Mouse (Mus musculus) liver, embryonic 12.5 days (tissue): Measurements from ENCODE around the gene Clspn. TPM values are rescaled to one million over a fixed set of nuclear protein-coding genes. Genes with fewer than 3 reads are reported as not detected.

Experiments
- ATAC-seq: fragments of 200-750 bp; cut with Nextera tagmentation; 2 replicates; pipeline ENCODE4 v1.8.0; 2017; ENCODE audit warnings: moderate number of reproducible peaks, mild to moderate bottlenecking, moderate library complexity
- H3K27ac ChIP-seq: fragments of 300-500 bp; sonication (generic); 2 replicates; pipeline ENCODE4 v1.5.1; 2016; ENCODE audit warnings: mild to moderate bottlenecking
- H3K27me3 ChIP-seq: fragments of 300-500 bp; sonication (generic); replicated peaks from 2 replicates; pipeline ENCODE4 v1.6.1; 2016; ENCODE audit warnings: mild to moderate bottlenecking, moderate library complexity
- H3K36me3 ChIP-seq: fragments of 300-500 bp; sonication (generic); 2 replicates; pipeline ENCODE4 v1.6.1; 2016; ENCODE audit warnings: mild to moderate bottlenecking, moderate library complexity
- H3K4me1 ChIP-seq: fragments of 300-500 bp; sonication (generic); 2 replicates; pipeline ENCODE4 v1.6.1; 2016
- H3K4me2 ChIP-seq: fragments of 300-500 bp; sonication (generic); 2 replicates; pipeline ENCODE4 v1.6.1; 2016; ENCODE audit warnings: mild to moderate bottlenecking, moderate library complexity
- H3K4me3 ChIP-seq: fragments of 300-500 bp; sonication (generic); 2 replicates; pipeline ENCODE4 v1.5.1; 2016; ENCODE audit warnings: mild to moderate bottlenecking, moderate library complexity
- H3K9ac ChIP-seq: fragments of 300-500 bp; sonication (generic); 2 replicates; pipeline ENCODE4 v1.6.1; 2016; ENCODE audit warnings: mild to moderate bottlenecking, moderate library complexity
- H3K9me3 ChIP-seq: fragments of 300-500 bp; sonication (generic); replicated peaks from 2 replicates; pipeline ENCODE4 v1.6.1; 2016; ENCODE audit warnings: mild to moderate bottlenecking, moderate library complexity
- WGBS: fragments of 180-500 bp; shearing (Covaris S2); methylation state at CpG from one replicate; pipeline ENCODE4 v1.1.7; 2016; ENCODE audit not compliant: insufficient replicate concordance; 5-methylcytosine and 5-hydroxymethylcytosine counted together
- polyA plus RNA-seq: library from polyadenylated mRNA; unstranded; fragments of >200 nt; fragmentation: Nextera tagmentation; extraction: Ambion mirVana; gene quantifications from 2 replicates; pipeline ENCODE4 v1.2.1, GENCODE M21; 2016

Clspn gene
- polyA plus RNA-seq, 1 experiment from 2014 or later = 44.5 TPM

- no peak within 1 kb of the TSS for H3K27ac ChIP-seq
- peak; percentile 51 for ATAC-seq
- H3K4me2 ChIP-seq = peak within 1 kb of the TSS; percentile 80
- WGBS = 2% methylated on average over 48 of the region's 48 CpGs
- no peaks in the 10 kb centered on the region for H3K36me3 ChIP-seq
- H3K27me3 ChIP-seq = peaks cover 28% of the 10 kb centered on the region
- no peaks in the 10 kb centered on the region for H3K9me3 ChIP-seq
- H3K9ac ChIP-seq = peak within 1 kb of the TSS; percentile 59
- H3K4me3 ChIP-seq = peak within 1 kb of the TSS; percentile 59
- H3K4me1 ChIP-seq = peaks cover 4% of the 10 kb centered on the region; the same call in 1 of the 2 replicates
Observed at GRCm38 (mm10) chr4:126609606-126610181, 53.0 kb downstream of the Clspn start, which contains the start of gene 5730409E04Rik. TSS of gene 5730409E04Rik (plus strand) at chr4:126609818.

- Histone ChIP-seq H3K4me3 (no peak overlapping the region), H3K4me2 (no peak overlapping the region), H3K36me3 (no peaks in the 10 kb centered on the region), H3K9me3 (no peaks in the 10 kb centered on the region), H3K27ac (no peak overlapping the region), H3K4me1 (peaks cover 4% of the 10 kb centered on the region; the same call in 1 of the 2 replicates), H3K27me3 (peaks cover 28% of the 10 kb centered on the region), H3K9ac (no peak overlapping the region)
- ATAC-seq = no peak; the same call in 1 of the 2 replicates
- WGBS = 77% methylated on average over 17 of the region's 17 CpGs
Observed at GRCm38 (mm10) chr4:126611991-126612390, 55.3 kb downstream of the Clspn start.

GRCm38 (mm10) chr4:126616312-126616711, 59.6 kb downstream of the Clspn start:
- Histone ChIP-seq H3K4me3 (no peak overlapping the region), H3K36me3 (no peaks in the 10 kb centered on the region), H3K4me1 (no peaks in the 10 kb centered on the region), H3K27me3 (peaks cover 41% of the 10 kb centered on the region), H3K9me3 (no peaks in the 10 kb centered on the region), H3K4me2 (no peak overlapping the region), H3K27ac (no peak overlapping the region), H3K9ac (no peak overlapping the region)
- no peak for ATAC-seq
- WGBS = 57% methylated on average over 4 of the region's 4 CpGs

- WGBS = 11% methylated on average over 33 of the region's 33 CpGs
- Histone ChIP-seq H3K27ac (no peak overlapping the region), H3K4me3 (peak overlapping the region; percentile 9; the same call in 1 of the 2 replicates), H3K27me3 (peaks cover 47% of the 10 kb centered on the region), H3K36me3 (no peaks in the 10 kb centered on the region), H3K4me2 (peak overlapping the region; percentile 41), H3K9me3 (no peaks in the 10 kb centered on the region), H3K9ac (no peak overlapping the region), H3K4me1 (no peaks in the 10 kb centered on the region)
- no peak for ATAC-seq
Observed at GRCm38 (mm10) chr4:126619691-126620330, 63.1 kb downstream of the Clspn start.

- ATAC-seq = no peak
- no peaks in the 10 kb centered on the region for H3K36me3 ChIP-seq
- H3K9me3 ChIP-seq = no peaks in the 10 kb centered on the region
- H3K27me3 ChIP-seq = peaks cover 47% of the 10 kb centered on the region
- 25% methylated on average over 13 of the region's 13 CpGs for WGBS
- peak overlapping the region; percentile 9; the same call in 1 of the 2 replicates for H3K4me3 ChIP-seq
- no peak overlapping the region for H3K9ac ChIP-seq
- peak overlapping the region; percentile 41 for H3K4me2 ChIP-seq
- no peak overlapping the region for H3K27ac ChIP-seq
- H3K4me1 ChIP-seq = no peaks in the 10 kb centered on the region
Observed at GRCm38 (mm10) chr4:126620349-126620874, 63.7 kb downstream of the Clspn start.

GRCm38 (mm10) chr4:126627021-126627681, 70.4 kb downstream of the Clspn start:
- Histone ChIP-seq H3K4me3 (0 out of 2 replicates have a peak overlapping the region, but pooled peaks have one; percentile 5), H3K4me1 (peaks cover 8% of the 10 kb centered on the region; the same call in 1 of the 2 replicates), H3K27me3 (peaks cover 24% of the 10 kb centered on the region), H3K9me3 (no peaks in the 10 kb centered on the region), H3K4me2 (peak overlapping the region; percentile 49), H3K36me3 (no peaks in the 10 kb centered on the region), H3K9ac (peak overlapping the region; percentile 6; the same call in 1 of the 2 replicates), H3K27ac (no peak overlapping the region)
- 6% methylated on average over 23 of the region's 23 CpGs for WGBS
- ATAC-seq = no peak

- 36% methylated on average over 2 of the region's 2 CpGs for WGBS
- Histone ChIP-seq H3K36me3 (no peaks in the 10 kb centered on the region), H3K4me2 (no peak overlapping the region), H3K4me3 (no peak overlapping the region), H3K9ac (no peak overlapping the region), H3K9me3 (no peaks in the 10 kb centered on the region), H3K27me3 (peaks cover 32% of the 10 kb centered on the region), H3K27ac (no peak overlapping the region), H3K4me1 (peaks cover 5% of the 10 kb centered on the region; the same call in 1 of the 2 replicates)
- no peak for ATAC-seq
Observed at GRCm38 (mm10) chr4:126631922-126632321, 75.2 kb downstream of the Clspn start.

GRCm38 (mm10) chr4:126632668-126633067, 75.9 kb downstream of the Clspn start:
- no peaks in the 10 kb centered on the region for H3K4me1 ChIP-seq
- no peak for ATAC-seq
- no peaks in the 10 kb centered on the region for H3K36me3 ChIP-seq
- H3K9ac ChIP-seq = no peak overlapping the region
- H3K4me3 ChIP-seq = no peak overlapping the region
- WGBS = 48% methylated on average over 3 of the region's 3 CpGs
- H3K4me2 ChIP-seq = no peak overlapping the region
- no peak overlapping the region for H3K27ac ChIP-seq
- H3K27me3 ChIP-seq = peaks cover 28% of the 10 kb centered on the region
- no peaks in the 10 kb centered on the region for H3K9me3 ChIP-seq

- no peaks in the 10 kb centered on the region for H3K9me3 ChIP-seq
Observed at GRCm38 (mm10) chr4:126636330-126636729, 79.6 kb downstream of the Clspn start.

GRCm38 (mm10) chr4:126637446-126637845, 80.7 kb downstream of the Clspn start:
- 57% methylated on average over 4 of the region's 4 CpGs for WGBS
- H3K27me3 ChIP-seq = peaks cover 39% of the 10 kb centered on the region
- no peak overlapping the region for H3K9ac ChIP-seq
- H3K4me1 ChIP-seq = no peaks in the 10 kb centered on the region
- ATAC-seq = no peak
- H3K4me3 ChIP-seq = no peak overlapping the region
- H3K27ac ChIP-seq = no peak overlapping the region
- H3K9me3 ChIP-seq = no peaks in the 10 kb centered on the region
- no peak overlapping the region for H3K4me2 ChIP-seq
- no peaks in the 10 kb centered on the region for H3K36me3 ChIP-seq

More at GRCm38 (mm10) chr4:126636330-126636729, 79.6 kb downstream of the Clspn start:
- Histone ChIP-seq H3K9ac (no peak overlapping the region), H3K27me3 (peaks cover 33% of the 10 kb centered on the region), H3K4me3 (no peak overlapping the region), H3K36me3 (no peaks in the 10 kb centered on the region), H3K4me2 (no peak overlapping the region), H3K4me1 (no peaks in the 10 kb centered on the region), H3K27ac (no peak overlapping the region)
- 26% methylated on average over 11 of the region's 11 CpGs for WGBS
- no peak for ATAC-seq

- ATAC-seq = no peak
- Histone ChIP-seq H3K4me2 (no peak overlapping the region), H3K4me1 (no peaks in the 10 kb centered on the region), H3K4me3 (no peak overlapping the region), H3K27ac (no peak overlapping the region), H3K27me3 (peaks cover 39% of the 10 kb centered on the region), H3K9me3 (no peaks in the 10 kb centered on the region), H3K9ac (no peak overlapping the region), H3K36me3 (no peaks in the 10 kb centered on the region)
- 54% methylated on average over 7 of the region's 7 CpGs for WGBS
Observed at GRCm38 (mm10) chr4:126639339-126639738, 82.6 kb downstream of the Clspn start.

- WGBS = 35% methylated on average over 9 of the region's 9 CpGs
- H3K4me1 ChIP-seq = no peaks in the 10 kb centered on the region
- no peak overlapping the region for H3K4me3 ChIP-seq
- no peaks in the 10 kb centered on the region for H3K36me3 ChIP-seq
- H3K9me3 ChIP-seq = no peaks in the 10 kb centered on the region
- H3K27me3 ChIP-seq = peaks cover 19% of the 10 kb centered on the region
- ATAC-seq = no peak
- H3K9ac ChIP-seq = no peak overlapping the region
- H3K4me2 ChIP-seq = no peak overlapping the region
- no peak overlapping the region for H3K27ac ChIP-seq
Observed at GRCm38 (mm10) chr4:126641901-126642300, 85.2 kb downstream of the Clspn start.
